Mouse (Mus musculus): Measurements from ENCODE around the gene Mrm1.

Mrm1 gene

DNA sequence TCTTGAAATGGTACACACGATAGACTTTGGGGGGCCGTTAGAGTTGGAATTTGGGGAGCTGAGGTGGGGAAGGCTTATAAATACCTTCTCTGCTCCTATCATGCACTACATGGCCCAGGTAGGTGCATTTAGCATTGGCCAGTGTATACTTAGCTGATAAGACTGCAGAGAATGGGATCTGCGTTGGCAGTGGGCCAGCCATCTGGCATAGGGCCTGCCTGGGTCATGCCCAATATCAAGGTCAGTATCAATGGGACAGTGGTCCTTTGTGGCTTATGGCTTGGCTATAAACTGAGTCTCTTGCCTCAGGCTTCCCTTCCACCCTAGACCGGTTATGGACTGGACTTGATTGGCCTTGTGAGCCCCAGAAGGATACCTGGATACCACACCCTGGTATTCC is 14.9 kb downstream of the Mrm1 start:
- no peak for DNase-seq

DNA sequence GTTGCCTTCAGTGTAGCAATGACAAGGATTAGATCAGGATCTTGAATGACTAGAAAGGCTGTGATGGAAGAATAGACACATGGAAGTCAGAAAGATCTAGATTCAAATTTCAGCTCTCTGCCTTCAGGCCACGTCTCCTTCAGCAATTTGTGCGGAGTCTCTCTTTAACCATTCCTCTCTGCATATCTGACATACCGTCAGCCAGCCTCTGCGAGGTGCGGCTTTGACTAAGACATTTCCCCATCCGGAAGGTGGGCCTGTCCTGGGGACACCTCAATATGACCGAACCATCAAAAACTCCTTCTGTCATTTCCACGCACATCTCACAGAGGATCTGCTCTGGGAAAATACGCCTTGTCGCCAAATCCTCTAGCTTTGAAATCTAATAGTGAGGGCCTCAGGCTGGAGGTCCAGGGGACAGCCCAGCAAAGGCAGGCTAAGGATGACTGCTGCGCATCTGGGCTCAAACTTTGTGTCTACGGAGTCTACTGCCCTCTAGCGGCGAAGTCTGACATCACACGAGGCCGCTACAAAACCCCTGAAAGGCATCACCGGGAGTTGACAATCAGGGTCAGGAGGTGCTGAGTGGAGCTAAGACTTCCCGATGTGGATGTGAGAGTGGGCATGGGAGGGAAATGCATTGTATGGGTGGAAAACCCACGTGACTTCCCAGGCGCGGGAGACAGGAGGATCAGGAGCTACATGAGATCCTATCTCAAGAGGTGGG is 21.5 kb downstream of the Mrm1 start:
- peak; percentile 76 for DNase-seq

DNA sequence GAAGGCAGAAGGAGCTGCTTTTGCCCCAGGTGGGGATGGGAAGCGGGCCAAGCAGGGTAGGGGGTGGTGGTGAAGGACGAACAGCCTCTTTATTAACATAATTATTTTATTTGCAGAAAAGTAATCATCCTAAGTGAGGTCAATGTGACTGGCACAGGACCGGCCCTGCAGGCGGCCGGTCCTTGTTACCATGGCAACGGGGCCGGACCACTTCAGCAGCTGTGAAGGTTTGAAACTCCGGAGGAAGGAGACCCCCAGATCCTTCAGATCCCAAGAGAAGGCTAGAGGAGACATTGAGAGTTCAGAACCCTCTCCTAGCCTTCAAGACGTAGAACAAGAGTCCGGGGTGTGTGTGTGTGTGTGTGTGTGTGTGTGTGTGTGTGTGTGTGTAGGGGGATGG is 22.3 kb downstream of the Mrm1 start:
- no peak for DNase-seq

DNA sequence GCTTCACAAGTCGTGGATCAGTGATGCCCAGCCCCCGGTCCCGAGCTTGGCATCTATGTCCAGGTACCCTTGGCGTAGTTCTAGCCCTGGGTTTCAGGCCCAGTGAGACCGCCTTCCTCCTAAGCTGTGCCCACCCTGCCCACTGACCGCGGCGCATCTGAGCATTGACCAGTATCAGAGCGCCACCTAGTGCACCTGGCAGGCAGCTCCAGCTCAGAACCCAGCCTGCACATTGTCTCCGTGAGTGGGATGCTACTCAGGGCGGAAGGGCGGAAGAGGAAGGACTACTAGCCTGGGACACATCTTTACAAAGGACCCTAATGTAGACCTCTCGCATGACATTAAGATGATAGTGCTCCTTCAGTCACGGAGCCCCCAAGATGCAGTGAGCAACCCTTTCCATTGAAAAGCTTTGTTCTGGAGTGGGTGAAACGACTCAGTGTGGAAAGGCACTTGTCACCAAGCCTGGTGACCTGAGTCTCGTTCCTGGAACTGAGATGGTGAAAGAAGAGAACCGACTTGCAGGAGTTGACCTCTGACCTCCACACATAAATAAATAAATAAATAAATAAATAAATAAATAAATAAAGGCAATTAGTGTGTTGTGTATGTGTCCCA is 24.7 kb downstream of the Mrm1 start:
- peak; percentile 82 for DNase-seq

DNA sequence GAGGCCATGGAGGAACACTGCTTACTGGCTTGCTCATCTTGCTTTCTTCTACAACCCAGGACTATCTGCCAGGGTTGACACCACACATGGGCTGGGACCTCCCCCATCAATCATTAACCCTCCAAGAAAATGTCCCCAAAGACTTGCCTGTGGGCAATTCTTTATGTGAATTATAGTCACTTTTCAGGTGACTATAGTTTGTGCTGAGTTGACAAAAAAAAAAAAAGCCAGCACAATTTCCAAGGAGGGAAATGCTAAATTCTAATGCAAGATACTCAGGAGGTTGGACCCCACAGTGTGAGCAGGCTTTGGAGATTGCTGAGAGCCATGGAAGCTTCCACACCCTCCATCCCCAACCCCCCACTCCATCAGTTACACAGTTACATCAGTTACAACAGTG is 25.8 kb downstream of the Mrm1 start:
- DNase-seq = no peak

DNA sequence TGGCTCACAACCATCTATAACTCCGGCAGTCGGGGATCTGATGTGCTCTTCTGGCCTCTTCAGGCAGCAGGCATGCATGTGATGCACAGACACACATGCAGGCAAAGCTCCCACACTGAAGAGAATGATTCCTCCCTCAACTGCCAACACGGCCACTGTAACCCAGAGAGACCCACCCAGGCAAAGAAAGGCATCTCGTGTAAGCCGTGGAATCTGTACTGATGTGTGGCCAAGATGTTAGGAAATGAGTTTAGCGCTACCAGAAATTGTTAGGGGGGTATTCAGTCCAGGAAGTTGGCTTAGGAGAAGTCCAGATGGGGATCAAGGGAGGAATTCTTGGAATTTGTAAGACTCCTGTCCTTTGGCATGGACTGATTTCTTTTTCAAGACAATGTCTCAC is 28.9 kb downstream of the Mrm1 start:
- DNase-seq = no peak

DNA sequence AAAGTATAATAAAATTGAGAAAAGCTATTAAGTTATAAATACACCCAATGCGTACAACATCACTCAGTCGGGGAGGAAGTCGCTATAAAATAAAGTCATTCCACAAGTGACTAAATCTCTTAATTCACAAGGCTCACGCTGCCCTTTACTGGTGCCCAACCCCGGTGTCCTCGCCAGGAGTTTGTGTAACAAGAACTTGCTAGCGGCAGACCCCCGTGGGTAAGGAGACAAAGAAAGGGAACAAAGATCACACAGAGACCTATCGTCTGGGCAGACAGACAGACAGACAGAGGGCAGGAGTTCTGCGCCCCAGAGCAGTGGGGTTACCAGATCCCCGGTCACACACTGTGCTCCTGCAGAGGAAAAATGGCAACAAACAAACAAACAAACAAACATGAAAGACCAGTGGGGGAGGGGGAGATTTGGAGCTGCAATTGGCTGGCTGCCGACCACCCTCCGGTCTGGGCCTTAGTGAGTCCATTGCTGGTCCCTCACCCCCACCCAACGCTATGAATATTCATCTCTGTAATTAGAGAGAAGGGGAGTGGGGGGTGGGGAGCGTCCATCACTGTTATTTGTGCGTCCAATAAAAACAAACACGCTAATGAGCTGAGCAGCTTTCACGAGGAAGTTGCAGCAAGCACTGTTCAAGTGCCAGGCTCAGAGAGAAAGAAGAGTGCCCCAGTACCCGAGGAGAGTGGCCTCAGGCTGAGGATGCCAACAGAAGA is 39.0 kb downstream of the Mrm1 start:
- DNase-seq = no peak

DNA sequence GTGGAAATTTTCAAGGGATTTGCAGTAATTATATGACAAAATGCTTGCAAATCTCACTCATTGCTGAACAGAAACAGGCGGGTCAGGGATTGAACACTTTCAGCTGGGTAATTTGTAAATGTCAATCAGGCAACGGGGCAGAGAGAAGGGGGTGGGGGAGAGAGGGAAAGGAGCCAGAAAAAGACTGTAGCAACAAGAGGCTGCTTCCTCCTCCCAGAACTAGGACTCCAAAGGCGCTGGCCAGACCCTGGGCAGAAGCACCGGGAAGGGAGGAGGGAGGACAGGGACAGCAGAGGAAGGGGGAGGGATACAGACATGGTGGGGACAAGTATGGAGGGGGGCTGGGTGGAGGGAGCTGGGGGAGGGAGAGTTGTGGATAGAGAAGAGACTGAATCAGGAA is 43.8 kb downstream of the Mrm1 start:
- no peak for DNase-seq

DNA sequence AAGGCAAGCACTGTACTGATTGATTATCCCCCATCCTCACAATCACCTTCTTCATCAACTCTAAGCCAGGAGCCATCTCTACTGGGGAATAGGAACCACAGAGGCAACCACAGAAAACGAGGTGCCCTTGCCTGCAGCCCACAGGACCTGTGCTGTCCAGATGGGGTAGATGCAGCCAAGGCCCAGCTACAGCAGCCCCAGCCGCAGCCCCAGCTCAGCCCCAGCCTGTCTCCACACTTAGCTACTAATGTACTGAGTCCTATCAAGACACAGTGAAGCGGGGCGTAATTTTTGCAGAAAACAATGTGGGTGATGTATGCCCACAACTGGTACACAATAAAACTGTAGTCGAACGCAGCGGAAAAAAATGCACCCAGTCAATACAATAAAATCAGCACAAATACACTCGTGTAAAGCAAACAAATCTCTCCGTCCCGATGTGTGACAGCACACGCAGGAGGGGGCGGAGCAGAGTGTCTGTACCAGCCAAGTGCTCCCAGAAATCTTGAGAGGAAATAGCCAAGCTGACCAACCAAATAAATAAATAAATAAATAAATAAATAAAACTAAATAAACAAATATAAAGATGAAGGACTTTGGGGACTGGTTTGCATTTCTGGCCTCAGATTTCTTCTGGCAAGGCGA is 44.3 kb downstream of the Mrm1 start:
- DNase-seq = no peak

DNA sequence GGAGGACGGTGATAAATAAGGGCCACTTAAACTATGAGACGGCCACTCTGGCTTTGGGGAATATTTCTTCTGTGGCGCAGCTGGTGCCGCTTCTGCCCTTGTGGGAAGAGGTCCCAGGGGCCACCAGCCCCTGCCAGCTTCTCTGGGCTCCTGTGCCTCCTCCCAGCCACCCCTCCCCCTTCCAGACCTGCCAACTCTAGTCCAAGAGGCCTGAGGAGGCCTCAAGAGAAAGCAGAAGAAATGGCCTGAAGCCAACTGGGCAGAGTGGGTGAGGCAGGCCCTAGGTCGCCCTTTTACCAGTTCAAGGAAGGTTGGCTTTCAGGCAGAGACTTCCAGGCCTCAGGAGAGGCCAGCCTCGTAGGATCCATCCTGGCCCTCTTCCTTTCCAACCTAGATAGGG is 51.4 kb downstream of the Mrm1 start:
- no peak for DNase-seq

DNA sequence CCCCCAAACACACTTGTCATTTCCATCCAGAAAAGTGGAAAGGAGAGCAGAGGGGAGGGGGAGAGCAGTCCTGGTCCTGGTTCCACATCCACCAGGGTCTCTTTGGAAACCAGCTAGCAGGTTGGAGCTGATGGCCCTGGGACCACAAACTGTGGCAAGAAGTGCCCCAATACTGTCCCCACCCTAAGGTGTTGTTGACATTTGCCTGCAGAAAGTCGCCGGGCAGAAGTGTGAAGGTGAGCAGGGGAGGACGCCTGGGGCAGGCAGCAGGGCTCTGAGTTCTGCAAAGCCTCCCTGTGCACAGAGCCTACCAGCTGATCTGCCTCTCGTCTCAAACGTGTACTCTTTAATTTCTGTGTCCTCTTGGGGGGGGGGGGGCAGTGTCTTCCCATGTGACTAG is 54.2 kb downstream of the Mrm1 start:
- DNase-seq = no peak

DNA sequence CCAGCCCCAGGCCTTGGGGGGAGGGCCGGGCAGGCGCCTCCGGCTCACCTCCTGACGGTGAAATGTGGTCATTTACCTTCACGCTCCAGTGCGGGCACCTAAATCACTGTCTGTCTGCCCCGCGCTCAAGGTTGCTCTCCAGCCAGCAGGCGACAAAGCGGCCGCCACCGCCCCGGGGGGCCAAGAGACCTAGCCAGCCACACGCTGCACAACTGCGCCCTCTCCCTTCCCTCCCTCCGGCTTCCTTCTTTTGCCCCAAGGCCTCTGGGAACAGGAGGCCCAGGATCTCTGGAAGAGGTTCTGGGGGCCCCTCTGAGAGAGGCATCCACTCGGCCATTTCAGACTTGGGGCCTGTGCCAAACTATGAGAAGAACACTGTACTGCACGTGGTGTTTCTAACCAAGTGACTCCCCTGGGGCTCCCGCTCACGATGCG is 54.8 kb downstream of the Mrm1 start:
- DNase-seq = peak; percentile 37

DNA sequence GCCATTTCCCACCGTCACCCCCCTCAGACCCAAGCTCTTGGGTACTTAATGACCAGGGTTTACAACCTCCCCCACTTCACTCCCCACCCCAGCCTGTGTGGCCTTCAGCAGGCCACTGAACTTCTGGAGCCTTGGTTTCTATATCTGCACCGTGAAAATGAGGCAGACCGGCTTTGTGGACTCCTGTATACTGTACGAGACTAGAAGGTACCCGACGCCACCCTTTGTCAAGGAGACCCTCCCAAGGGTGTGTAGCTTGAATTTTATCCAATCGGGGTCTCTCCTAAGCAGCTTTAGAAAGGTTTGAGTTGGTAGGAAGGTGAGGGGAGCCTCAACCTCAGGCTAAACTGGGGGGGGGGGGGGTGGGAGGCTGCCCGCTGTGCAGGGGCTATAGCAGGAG is 55.2 kb downstream of the Mrm1 start:
- DNase-seq = no peak
